Mouse (Mus musculus): Measurements from ENCODE around the gene Myo18b.

Myo18b gene

DNA sequence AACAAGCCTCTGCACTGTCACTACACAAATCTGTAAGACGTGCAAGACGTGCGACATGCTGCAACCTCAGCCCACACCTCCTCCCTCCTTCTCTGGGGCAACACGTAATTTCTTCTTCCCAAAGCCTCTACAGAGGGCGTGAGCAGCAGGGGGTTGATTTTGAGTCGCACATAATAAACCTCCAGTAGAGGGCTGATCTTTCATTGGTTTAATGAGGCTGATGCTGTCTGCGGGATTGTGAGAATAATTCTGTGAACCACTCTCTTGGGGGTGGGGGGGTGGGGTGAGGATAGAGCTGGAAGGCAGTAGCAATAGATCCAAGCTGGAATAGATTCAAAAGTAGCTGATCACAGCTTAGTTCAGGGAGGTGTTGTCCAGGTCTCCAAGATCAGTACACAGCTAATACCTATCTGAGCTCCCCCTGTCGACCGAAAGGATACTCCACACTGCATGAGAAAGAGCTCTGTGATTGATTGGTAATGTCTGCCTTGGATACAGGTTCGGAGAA, 235.2 kb downstream of the Myo18b start:
- no peak for TF ChIP-seq GATA4 (IDR thresholded peaks at IDR 0.05; ENCODE audit: insufficient replicate concordance, low read length)

DNA sequence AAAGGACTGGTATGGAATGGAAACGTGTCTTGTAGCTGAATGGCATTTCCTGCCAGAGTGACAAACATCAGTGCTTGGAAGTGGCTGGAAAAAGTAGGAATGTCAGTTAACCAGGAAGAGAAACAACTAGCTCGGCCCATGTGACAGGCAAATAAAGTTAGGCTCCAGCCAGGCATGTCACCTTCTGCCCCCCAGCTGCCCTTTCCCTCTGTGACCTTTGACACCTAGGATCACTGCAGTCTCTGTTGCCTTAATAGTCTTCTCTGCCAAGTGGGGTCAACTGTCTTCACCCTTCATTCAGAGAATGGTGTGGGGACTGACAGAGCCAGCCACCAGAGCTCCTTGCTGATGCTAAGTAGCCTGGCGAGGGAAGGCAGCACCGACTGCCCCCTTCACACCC, 236.9 kb downstream of the Myo18b start:
- TF ChIP-seq GATA4 (IDR thresholded peaks at IDR 0.05; ENCODE audit: insufficient replicate concordance, low read length) = no peak

DNA sequence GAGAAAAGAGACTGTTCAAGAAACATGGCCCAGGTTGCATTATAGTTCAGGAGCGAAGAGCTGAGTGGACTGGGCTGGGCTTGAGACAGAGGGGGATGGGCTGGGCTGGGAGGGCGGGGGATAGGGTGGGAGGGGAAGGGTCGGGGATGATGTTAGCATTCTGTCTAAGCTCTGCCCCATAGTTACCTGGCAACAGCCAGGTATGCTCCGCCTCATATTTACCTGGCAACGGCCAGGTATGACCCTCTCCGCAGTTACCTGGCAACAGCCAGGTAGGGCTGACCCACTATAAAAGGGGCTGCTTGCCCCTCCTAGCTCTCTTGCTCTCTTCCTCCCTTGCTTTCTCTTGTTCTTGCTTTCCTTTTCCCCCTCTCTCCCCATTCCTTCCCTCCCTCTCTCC, 239.4 kb downstream of the Myo18b start:
- no peak for TF ChIP-seq GATA4 (IDR thresholded peaks at IDR 0.05; ENCODE audit: insufficient replicate concordance, low read length)

DNA sequence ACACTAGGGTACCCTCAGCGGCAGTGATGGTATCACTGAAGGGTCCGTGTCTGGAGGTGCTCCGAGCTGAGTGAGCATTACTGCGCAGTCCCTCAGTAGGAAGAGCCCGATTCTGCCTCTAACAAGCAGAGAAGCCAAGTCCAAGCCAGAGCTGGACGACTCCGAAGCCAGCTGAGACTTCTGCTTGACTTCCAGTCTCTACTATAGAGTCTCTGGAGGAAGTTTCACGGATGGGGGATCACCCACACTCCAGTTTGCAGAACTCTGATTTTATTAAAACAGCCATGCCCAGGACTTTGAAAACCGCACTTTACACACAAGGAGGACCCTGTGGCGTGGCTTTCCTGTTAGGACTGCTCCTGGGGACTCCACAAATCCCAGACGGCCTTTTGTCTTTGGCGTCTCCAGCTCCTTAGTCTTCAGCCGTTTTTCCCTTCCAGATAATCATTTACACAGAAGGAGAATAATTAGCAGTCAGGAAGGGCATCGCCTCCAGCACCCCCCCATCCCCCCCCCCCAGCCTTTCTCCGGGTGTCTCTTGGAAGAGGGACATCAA, 240.1 kb downstream of the Myo18b start:
- TF ChIP-seq GATA4 (IDR thresholded peaks at IDR 0.05; ENCODE audit: insufficient replicate concordance, low read length) = no peak

DNA sequence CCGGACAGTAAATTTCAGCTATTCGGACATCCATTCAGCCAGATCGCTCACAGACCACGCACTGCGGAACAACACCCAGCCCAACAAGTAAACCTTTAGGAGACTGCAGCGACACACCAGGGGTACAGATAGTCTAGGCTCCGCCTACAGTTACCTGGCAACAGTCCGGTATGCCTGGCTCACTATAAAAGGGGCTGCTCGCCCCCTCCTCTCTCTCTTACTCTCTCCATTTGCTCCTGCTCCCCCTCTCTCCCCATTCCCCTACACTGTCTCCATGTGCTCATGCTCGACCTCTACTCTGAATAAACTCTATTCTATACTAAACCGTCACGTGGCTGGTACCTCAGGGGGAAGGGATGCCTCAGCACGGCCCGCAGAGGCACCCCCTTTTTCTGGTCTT, 240.6 kb downstream of the Myo18b start:
- TF ChIP-seq GATA4 (IDR thresholded peaks at IDR 0.05; ENCODE audit: insufficient replicate concordance, low read length) = no peak

DNA sequence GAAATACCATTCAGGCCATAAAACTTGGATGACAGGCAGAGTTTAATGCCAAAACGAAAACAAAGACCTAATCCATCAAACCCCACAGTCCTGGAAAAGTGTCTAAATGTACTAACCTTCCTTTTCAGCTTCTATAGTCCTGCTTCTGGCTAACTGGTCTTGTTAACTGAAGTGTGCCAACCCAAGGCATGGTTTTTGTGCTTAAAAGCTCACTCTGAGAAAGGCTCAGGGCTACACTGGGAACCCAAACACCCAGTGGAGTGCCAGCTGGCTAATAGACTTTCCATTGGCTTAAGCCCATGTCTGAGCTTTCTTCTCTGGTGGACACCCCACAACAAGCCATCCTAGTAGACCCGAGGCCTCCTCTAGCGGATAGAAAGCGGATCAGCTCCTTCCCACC, 244.1 kb downstream of the Myo18b start:
- no peak for TF ChIP-seq GATA4 (IDR thresholded peaks at IDR 0.05; ENCODE audit: insufficient replicate concordance, low read length)

DNA sequence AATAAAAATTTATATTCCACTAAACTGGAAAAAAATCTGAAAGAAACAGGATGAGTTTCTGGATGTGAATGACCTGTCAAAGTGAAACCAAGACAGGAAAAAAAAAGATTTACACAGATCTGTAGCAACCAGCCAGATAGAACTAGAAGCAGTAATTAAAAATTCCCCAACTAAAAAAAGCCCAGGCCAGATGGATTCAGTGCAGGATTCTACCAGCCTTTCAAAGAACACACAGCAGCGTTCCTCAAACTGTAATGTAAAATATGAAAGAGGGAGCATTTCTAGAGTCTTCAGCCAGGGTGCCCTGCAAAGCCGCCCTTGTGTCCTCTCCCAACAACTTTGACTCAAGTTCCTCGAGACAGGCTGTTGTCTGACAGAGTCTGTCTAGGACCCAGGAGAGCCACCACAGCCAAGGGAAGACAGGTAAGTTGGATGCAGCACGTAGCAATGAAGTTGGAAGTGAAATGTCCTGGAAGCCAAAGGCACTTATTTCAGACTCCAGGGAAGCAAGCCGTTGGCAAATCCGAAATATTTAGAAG, 246.9 kb downstream of the Myo18b start:
- no peak for TF ChIP-seq GATA4 (IDR thresholded peaks at IDR 0.05; ENCODE audit: insufficient replicate concordance, low read length)

DNA sequence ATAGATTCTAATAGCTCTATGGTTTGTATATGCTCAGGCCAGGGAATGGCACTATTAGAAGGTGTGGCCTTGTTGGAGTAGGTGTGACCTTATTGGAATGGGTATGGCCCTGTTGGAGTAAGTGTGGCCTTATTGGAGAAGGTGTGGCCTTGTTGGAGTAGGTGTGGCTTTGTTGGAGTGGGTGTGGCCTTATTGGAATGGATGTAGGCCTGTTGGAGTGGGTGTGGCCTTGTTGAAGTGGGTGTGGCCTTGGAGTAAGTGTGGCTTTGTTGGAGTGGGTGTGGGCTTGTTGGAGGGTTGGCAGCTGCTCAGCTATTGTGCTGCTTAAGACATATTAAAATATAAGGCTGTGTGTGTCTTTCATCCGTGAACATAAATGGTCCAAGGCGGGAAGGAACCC, 249.3 kb downstream of the Myo18b start:
- no peak for TF ChIP-seq GATA4 (IDR thresholded peaks at IDR 0.05; ENCODE audit: insufficient replicate concordance, low read length)

DNA sequence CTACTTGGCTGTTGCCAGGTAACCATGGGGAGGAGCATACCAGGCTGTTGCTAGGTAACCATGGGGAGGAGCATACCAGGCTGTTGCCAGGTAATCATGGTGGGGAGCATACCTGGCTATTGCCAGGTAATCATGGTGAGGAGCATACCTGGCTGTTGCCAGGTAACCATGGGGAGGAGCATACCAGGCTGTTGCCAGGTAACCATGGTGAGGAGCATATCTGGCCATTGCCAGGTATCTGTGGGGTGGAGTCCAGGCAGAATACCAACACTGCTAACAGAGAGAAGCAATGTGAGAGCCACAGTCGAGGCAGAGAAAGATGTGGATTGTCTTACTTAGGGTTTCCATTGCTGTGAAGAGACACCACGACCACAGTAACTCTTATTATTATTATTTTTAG, 250.6 kb downstream of the Myo18b start:
- no peak for TF ChIP-seq GATA4 (IDR thresholded peaks at IDR 0.05; ENCODE audit: insufficient replicate concordance, low read length)

DNA sequence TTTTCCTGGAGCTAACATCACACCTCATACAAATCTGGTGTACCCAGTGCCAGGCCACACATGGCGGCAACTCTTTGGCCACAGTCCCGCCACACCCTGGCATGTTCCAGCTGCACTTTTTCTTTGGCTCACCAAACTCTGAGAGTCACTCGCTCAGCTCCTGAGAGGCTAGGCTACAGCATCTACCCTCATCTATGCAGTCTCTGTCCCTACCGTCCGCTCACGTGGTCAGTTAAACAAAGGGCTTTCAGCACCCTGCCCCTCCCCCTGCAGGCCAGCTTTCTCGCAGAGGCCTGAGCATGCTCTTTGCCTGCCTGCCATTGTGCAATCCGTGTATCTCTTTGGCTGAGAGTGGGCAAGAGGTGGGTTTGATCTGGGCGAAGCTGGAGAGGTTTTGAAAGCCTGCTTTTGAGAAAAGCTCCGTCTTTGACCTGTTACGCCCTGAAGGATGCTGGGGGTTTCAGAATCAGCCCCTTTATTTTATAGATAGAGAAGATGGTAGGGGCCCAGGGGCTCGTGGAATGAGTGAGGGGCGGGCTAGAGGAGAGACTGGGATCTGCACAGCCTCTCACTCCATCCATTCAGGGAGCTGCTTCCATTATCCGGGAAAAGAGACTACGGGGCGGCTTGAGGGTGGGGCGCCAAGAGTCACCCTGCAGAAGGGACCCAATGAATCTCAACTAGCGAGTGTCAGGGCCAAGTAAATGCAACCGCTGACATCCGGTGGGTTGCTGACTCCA, 252.5 kb downstream of the Myo18b start:
- no peak for TF ChIP-seq GATA4 (IDR thresholded peaks at IDR 0.05; ENCODE audit: insufficient replicate concordance, low read length)

DNA sequence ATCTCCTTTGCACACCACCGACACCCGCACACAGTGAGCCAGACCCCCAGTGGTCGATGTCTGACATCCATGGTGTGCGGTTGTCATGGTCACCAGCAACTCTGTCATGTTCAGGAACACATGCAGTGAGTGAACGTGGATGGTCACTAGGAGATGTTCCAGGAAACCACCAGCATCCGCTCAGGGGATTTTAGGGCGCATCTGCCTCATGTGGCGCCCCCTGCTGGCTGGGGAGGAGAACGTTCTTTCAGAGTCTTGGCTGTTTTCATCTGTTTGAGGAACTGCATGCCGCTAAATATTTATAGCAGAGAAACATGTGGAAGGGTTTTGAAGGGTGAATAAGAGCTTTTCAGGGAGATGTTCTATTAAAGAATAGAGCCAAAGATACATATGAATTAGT, 253.4 kb downstream of the Myo18b start:
- no peak for TF ChIP-seq GATA4 (IDR thresholded peaks at IDR 0.05; ENCODE audit: insufficient replicate concordance, low read length)

DNA sequence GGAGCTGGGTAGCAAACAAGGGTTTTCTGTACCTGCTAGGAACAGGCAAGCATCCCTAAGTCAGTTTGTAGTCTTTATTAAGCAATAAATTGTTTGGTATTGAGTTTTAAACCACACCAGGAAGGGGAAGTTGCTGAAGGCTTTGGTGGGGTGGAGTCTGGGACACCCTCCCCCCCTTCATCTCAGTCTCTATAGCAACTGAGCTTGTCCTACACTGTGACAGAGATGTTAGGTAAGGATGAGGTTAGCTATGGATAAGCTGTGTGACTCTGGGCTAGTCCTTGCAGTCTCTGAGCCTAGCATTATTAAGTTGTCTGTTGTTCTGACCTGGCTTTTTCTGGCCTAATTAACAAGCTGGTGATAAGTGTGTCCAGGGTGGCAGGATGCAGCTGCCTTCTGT, 254.4 kb downstream of the Myo18b start:
- TF ChIP-seq GATA4 (IDR thresholded peaks at IDR 0.05; ENCODE audit: insufficient replicate concordance, low read length) = no peak

DNA sequence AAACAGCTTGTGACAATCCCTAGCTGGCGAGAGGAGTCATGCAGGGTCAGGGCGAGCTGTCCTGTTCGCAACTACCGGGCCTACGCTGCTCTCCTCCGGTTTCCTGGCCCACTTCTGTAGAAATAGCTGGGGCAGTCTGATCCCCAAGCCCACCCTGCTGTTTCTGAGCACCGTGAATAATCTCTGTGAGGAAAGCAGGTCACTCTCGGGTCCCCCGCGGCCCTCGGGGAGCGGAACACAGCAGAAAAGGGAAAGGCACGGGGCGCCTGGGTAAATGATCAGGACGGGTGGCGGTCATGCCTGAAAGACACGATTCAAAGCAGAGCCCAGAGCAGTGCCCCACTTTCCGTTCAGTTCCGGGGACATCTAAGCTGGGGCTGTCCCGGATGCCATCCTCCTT, 255.0 kb downstream of the Myo18b start:
- TF ChIP-seq GATA4 (IDR thresholded peaks at IDR 0.05; ENCODE audit: insufficient replicate concordance, low read length) = no peak

DNA sequence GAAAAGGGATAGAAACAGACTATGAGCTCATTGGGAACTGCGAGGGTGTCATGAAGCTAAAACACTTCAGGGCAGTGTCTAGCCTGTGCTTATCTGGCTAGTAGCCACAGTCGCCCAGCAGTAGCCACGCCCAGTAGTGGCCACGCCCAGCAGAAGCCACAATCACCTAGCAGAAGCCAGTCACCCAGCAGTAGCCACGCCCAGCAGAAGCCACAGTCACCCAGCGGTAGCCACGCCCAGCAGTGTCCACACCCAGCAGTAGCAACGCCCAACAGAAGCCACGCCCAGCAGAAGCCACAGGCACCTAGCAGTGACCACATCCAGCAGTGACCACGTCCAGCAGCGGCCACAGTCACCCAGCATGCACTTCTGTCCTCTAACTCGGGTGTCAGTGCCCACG, 255.5 kb downstream of the Myo18b start:
- TF ChIP-seq GATA4 (IDR thresholded peaks at IDR 0.05; ENCODE audit: insufficient replicate concordance, low read length) = no peak
